Mouse (Mus musculus): ENCODE results near the gene Vmn2r39.

Vmn2r39 gene

GRCm38 (mm10) chr7:9030698-9031097, at the start of gene Vmn2r39:
Gene Vmn2r39, minus strand, starts transcription at chr7:9030798.

DNA sequence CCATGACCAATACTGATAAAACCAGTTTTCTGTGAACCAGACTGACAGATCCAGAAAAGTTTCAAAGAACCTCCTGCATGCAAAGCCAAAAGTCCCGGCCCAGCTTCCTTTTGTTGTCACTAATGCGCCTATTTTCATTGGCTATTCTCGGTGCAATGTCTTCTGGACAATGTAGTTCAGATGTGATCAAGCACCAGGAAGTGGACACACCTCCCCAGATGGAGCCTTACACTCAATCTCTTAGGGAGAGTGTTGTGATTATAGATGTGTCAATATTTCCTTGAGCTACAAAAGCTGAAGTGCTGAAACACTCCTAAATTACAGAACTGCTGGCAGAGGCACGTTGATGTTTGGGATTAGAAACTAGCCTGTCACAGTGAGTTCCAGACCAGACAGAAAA, 34.8 kb upstream of the Vmn2r39 start:
- 83% methylated on average over 4 of the region's 4 CpGs for WGBS
